Mouse (Mus musculus): ENCODE data around the gene Arhgef28.
"Not testable (repeated sequence)": the region's sequence is repeated elsewhere in the genome, so short reads cannot be mapped to it uniquely, and the experiment has no call there.

DNA sequence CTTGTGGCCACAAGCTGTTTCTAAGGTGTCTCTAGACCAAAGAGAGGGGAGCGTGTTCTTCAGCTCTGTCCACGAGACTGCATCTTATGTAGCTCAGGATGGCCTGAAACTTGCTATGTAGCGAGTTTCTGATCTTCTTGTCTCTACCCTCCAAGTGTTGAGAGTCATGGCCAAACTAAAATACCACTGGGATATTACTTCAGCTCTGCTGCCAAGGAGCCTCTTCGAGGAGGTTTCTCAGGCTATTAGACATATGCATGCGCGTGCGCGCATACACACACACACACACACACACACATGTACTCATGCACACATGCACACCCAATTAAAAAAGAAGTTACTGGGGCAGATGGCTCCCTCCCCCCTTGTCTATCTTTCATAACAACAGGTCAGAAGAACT is 187.4 kb downstream of the Arhgef28 start:
- TF ChIP-seq CTCF, EP300 (IDR thresholded peaks at IDR 0.05; ENCODE audit: low read depth): not testable (repeated sequence)
